Mouse (Mus musculus) liver, adult 2 months (tissue): ENCODE data around the gene Ltbp2. TPM values are rescaled to one million over a fixed set of nuclear protein-coding genes. Genes with fewer than 3 reads are reported as not detected.

ENCODE experiments used
- DNase-seq: peaks from one replicate; pipeline ENCODE4 v3.0.0-alpha.2; 2011; ENCODE audit warnings: low read depth, low spot score; ENCODE audit errors: extremely low read depth
- H3K27ac ChIP-seq: fragments of 200-500 bp; replicated peaks from 2 replicates; pipeline ENCODE4 v1.5.1; 2012; ENCODE audit warnings: low read depth, mild to moderate bottlenecking, control low read depth, inconsistent platforms, low read length; ENCODE audit not compliant: insufficient read depth
- H3K27me3 ChIP-seq: fragments of 200-500 bp; 2 replicates; pipeline ENCODE4 v1.6.1; 2012; ENCODE audit warnings: mild to moderate bottlenecking, moderate library complexity, low read length, inconsistent platforms; ENCODE audit not compliant: control insufficient read depth, insufficient read depth
- H3K36me3 ChIP-seq: fragments of 200-500 bp; 2 replicates; pipeline ENCODE4 v1.6.1; 2012; ENCODE audit warnings: low read length, inconsistent platforms; ENCODE audit not compliant: control insufficient read depth, insufficient read depth
- H3K4me1 ChIP-seq: fragments of 200-500 bp; 2 replicates; pipeline ENCODE4 v1.6.1; 2011; ENCODE audit warnings: low read length; ENCODE audit not compliant: control insufficient read depth, insufficient read depth
- H3K4me3 ChIP-seq: fragments of 200-500 bp; 2 replicates; pipeline ENCODE4 v1.5.1; 2011; ENCODE audit warnings: low read depth, mild to moderate bottlenecking, control low read depth, low read length, moderate library complexity; ENCODE audit not compliant: insufficient read depth
- H3K79me2 ChIP-seq: fragments of 200-500 bp; 2 replicates; pipeline ENCODE4 v1.6.1; 2012; ENCODE audit warnings: inconsistent platforms, mild to moderate bottlenecking, low read length, moderate library complexity; ENCODE audit not compliant: control insufficient read depth, insufficient read depth
- H3K9ac ChIP-seq: fragments of 200-500 bp; 2 replicates; pipeline ENCODE4 v1.6.1; 2012; ENCODE audit warnings: low read depth, mild to moderate bottlenecking, control low read depth, inconsistent platforms, low read length
- CTCF ChIP-seq: fragments of 200-500 bp; IDR thresholded peaks from 2 replicates; pipeline ENCODE4 v1.5.1; 2011; ENCODE audit warnings: low read depth, low read length, control low read depth
- POLR2A ChIP-seq: fragments of 200-500 bp; IDR thresholded peaks from 2 replicates; pipeline ENCODE4 v1.6.1; 2011; ENCODE audit warnings: low read length, control low read depth; ENCODE audit not compliant: insufficient read depth; ENCODE audit errors: extremely low read depth
- WGBS: fragments of 180-500 bp; shearing (Covaris S2); methylation state at CpG from one replicate; pipeline ENCODE4 v1.1.7; 2018; 5-methylcytosine and 5-hydroxymethylcytosine counted together
- polyA plus RNA-seq: library from polyadenylated mRNA; depleted of rRNA; stranded (reverse); fragments of >200 nt; gene quantifications from 2 replicates; pipeline ENCODE4 v1.2.3, GENCODE M21; 2012
- total RNA-seq: library from RNA; depleted of rRNA; stranded (reverse); fragments of >200 nt; gene quantifications from 2 replicates; pipeline ENCODE4 v1.2.3, GENCODE M21; 2014

Ltbp2 gene
- total and polyA plus RNA-seq, 2 experiments = 0.65 to 1.7 TPM

GRCm38 (mm10) chr12:84885107-84885876, 9.0 kb upstream of the Ltbp2 start:
- Histone ChIP-seq H3K27me3 (no peaks in the 10 kb centered on the region), H3K9ac (no peak overlapping the region), H3K36me3 (no peaks in the 10 kb centered on the region), H3K79me2 (no peaks in the 10 kb centered on the region), H3K4me1 (no peaks in the 10 kb centered on the region), H3K27ac (no peak overlapping the region), H3K4me3 (no peak overlapping the region)
- no peak for TF ChIP-seq CTCF
- TF ChIP-seq POLR2A = no peak
- WGBS = 61% methylated on average over 11 of the region's 11 CpGs
- DNase-seq = no peak

GRCm38 (mm10) chr12:84884423-84885076, 8.2 kb upstream of the Ltbp2 start:
- H3K27me3 ChIP-seq = no peaks in the 10 kb centered on the region; the same call in 1 of the 2 replicates
- H3K9ac ChIP-seq = no peak overlapping the region
- H3K4me1 ChIP-seq = no peaks in the 10 kb centered on the region
- 84% methylated on average over 7 of the region's 7 CpGs for WGBS
- TF ChIP-seq CTCF (no peak), POLR2A (no peak)
- no peaks in the 10 kb centered on the region for H3K79me2 ChIP-seq
- H3K27ac ChIP-seq = no peak overlapping the region
- DNase-seq = no peak
- H3K4me3 ChIP-seq = no peak overlapping the region
- H3K36me3 ChIP-seq = no peaks in the 10 kb centered on the region

DNA sequence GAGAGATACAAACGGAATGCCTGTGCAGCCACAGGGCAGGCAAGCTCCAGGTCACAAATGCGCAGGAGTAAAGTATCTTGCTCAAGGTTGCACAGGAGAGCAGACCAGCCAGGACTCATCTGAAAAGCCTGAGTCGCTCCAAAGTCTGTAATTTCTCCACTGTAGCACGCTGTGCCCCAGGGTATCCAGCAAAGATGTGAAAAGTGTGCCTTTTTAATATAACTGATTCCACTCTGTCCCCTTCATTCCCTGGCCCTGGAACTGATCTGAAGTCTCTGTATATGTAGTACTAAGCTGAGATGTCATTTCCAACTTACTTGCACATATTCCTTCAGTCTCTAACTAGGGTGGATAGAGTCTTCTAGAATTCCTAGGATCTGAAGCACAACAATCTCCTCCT, 6.5 kb upstream of the Ltbp2 start:
- H3K4me1 ChIP-seq = no peaks in the 10 kb centered on the region
- DNase-seq = no peak
- H3K27ac ChIP-seq = no peak overlapping the region
- H3K27me3 ChIP-seq = no peaks in the 10 kb centered on the region; the same call in 1 of the 2 replicates
- no peaks in the 10 kb centered on the region for H3K36me3 ChIP-seq
- 80% methylated on average over 4 of the region's 4 CpGs for WGBS
- TF ChIP-seq CTCF (no peak), POLR2A (no peak)
- H3K9ac ChIP-seq = no peak overlapping the region
- H3K79me2 ChIP-seq = no peaks in the 10 kb centered on the region
- H3K4me3 ChIP-seq = no peak overlapping the region

DNA sequence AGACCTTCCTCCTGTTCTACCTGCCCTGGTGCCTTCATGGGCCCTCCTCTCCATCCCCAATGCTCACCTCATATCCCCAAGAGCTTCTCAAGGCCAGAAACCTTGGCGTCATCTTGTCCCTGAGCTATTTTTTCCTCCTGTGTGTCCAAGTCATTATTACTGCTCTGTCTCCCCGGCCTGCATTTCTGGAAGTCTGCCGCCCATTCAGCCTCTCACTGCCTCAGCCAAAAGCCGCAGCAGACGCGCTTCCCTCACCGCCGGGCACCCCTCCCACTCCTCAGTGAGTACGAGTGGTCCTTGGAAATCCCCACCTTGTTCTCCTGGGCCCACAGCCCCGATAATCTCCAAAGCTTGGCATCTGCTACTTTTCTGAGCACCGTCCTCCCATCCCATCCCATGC, 3.8 kb upstream of the Ltbp2 start:
- Histone ChIP-seq H3K27ac (no peak overlapping the region), H3K4me1 (peaks cover 9% of the 10 kb centered on the region), H3K9ac (no peak overlapping the region), H3K36me3 (no peaks in the 10 kb centered on the region), H3K79me2 (no peaks in the 10 kb centered on the region), H3K4me3 (no peak overlapping the region), H3K27me3 (peaks cover 12% of the 10 kb centered on the region)
- TF ChIP-seq POLR2A = no peak
- no peak for TF ChIP-seq CTCF
- 52% methylated on average over 11 of the region's 11 CpGs for WGBS
- no peak for DNase-seq

DNA sequence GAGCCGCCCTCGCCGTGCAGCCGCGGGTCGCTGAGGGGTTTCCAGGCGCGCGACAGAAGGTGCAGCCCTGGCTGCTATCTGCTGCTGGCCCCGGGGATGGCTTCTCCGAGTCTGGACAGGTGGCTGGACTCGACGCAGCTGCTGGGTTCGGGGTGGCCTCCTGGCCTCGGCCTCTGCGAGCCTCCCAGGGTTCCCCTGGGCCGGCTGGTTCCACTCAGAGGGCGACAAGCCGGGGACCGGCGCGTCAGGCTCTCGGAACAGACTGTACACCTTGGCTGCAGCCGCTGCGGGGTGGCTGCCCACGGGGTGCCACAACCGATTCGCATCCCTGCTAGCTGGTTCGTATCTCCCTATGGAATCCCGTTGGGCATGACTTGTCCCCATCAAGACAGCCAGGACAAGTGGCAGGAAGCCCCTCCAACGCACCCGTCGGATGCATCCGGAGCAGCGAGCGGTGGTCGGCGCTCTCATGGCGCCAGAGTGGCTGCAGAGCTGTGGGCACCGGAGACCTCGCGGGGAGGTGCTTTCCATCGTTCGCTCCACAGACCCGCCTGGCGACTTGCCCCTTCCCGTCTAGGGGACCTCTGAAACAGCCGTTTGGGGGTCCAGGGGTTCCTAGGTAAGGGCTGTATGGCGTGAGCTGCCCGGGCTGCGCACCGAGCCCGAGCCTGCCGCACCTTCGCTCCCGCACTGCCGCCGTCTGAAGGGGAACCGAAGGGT, 411 bp downstream of the Ltbp2 start:
- DNase-seq = no peak
- 4% methylated on average over 59 of the region's 59 CpGs for WGBS
- no peaks in the 10 kb centered on the region for H3K36me3 ChIP-seq
- no peaks in the 10 kb centered on the region for H3K79me2 ChIP-seq
- H3K9ac ChIP-seq = no peak overlapping the region
- peaks cover 12% of the 10 kb centered on the region for H3K27me3 ChIP-seq
- H3K4me3 ChIP-seq = peak overlapping the region; percentile 38; the same call in 1 of the 2 replicates
- TF ChIP-seq POLR2A (no peak), CTCF (no peak)
- peaks cover 9% of the 10 kb centered on the region for H3K4me1 ChIP-seq
- no peak overlapping the region for H3K27ac ChIP-seq
